Mouse (Mus musculus): ENCODE results near the gene Slc22a5. TPM values are rescaled to one million over a fixed set of nuclear protein-coding genes. Genes with fewer than 3 reads are reported as not detected.

The Slc22a5 gene
- polyA plus RNA-seq, 1 experiment from 2014 or later: 11.1 TPM

- H3K4me2 ChIP-seq (replicated peaks; ENCODE audit: low read depth, low read length): no peak overlapping the region
- H3K27me3 ChIP-seq (ENCODE audit: control insufficient read depth, insufficient read depth, low read length): no peaks in the 10 kb centered on the region
- H3K9me3 ChIP-seq (ENCODE audit: control insufficient read depth, low read depth, low read length): no peaks in the 10 kb centered on the region
- no peaks in the 10 kb centered on the region for H3K36me3 ChIP-seq (ENCODE audit: control insufficient read depth, insufficient read depth, low read length)
- ATAC-seq (ENCODE audit: insufficient number of reproducible peaks, insufficient read depth, low FRiP score, low read depth): no peak
- no peak overlapping the region for H3K4me3 ChIP-seq (ENCODE audit: low read depth, low read length)
- WGBS: 89% methylated on average over 12 of the region's 12 CpGs
- H3K27ac ChIP-seq (ENCODE audit: low read length): no peak overlapping the region
- 0 out of 2 replicates have a peak, but pooled peaks cover 4% of the 10 kb centered on the region for H3K4me1 ChIP-seq (ENCODE audit: control insufficient read depth, insufficient read depth, low read length)
- no peak overlapping the region for H3K9ac ChIP-seq (replicated peaks; ENCODE audit: low read depth, low read length)
These were observed 49.9 kb downstream of the Slc22a5 start for GRCm38 (mm10) chr11:53841514-53841913.

GRCm38 (mm10) chr11:53839663-53840642, 51.5 kb downstream of the Slc22a5 start:
- Histone ChIP-seq H3K27me3 (ENCODE audit: control insufficient read depth, insufficient read depth, low read length) (no peaks in the 10 kb centered on the region), H3K27ac (ENCODE audit: low read length) (peak overlapping the region; percentile 33; the same call in 1 of the 2 replicates), H3K9ac (replicated peaks; ENCODE audit: low read depth, low read length) (no peak overlapping the region), H3K4me1 (ENCODE audit: control insufficient read depth, insufficient read depth, low read length) (0 out of 2 replicates have a peak, but pooled peaks cover 4% of the 10 kb centered on the region), H3K4me3 (ENCODE audit: low read depth, low read length) (no peak overlapping the region), H3K36me3 (ENCODE audit: control insufficient read depth, insufficient read depth, low read length) (no peaks in the 10 kb centered on the region), H3K9me3 (ENCODE audit: control insufficient read depth, low read depth, low read length) (no peaks in the 10 kb centered on the region), H3K4me2 (replicated peaks; ENCODE audit: low read depth, low read length) (no peak overlapping the region)
- 47% methylated on average over 8 of the region's 8 CpGs for WGBS
- peak; percentile 81 for ATAC-seq (ENCODE audit: insufficient number of reproducible peaks, insufficient read depth, low FRiP score, low read depth)

DNA sequence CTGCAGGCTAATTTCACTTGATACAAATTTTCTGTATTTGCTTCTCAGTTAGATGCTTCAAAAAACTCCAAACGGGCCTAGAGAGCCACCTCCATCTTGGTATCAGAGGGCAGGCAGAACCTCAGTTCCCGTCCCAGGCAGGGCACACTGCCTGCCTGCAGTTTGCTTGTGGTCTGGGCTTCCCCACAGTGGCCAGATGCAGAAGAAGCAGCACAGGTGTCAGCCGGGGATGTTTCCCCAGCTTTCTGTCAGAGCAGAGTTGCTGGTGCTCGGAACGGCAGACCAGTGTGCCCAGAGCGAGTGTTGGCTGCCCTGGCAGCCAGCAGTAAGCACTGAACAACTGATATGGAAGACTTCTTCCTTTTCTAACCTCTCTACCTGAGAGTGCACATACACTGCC, 52.3 kb downstream of the Slc22a5 start:
- Histone ChIP-seq H3K9me3 (ENCODE audit: control insufficient read depth, low read depth, low read length) (no peaks in the 10 kb centered on the region), H3K4me2 (replicated peaks; ENCODE audit: low read depth, low read length) (no peak overlapping the region), H3K27me3 (ENCODE audit: control insufficient read depth, insufficient read depth, low read length) (no peaks in the 10 kb centered on the region), H3K36me3 (ENCODE audit: control insufficient read depth, insufficient read depth, low read length) (no peaks in the 10 kb centered on the region), H3K27ac (ENCODE audit: low read length) (peak overlapping the region; percentile 33; the same call in 1 of the 2 replicates), H3K4me1 (ENCODE audit: control insufficient read depth, insufficient read depth, low read length) (0 out of 2 replicates have a peak, but pooled peaks cover 4% of the 10 kb centered on the region), H3K9ac (replicated peaks; ENCODE audit: low read depth, low read length) (no peak overlapping the region), H3K4me3 (ENCODE audit: low read depth, low read length) (no peak overlapping the region)
- no peak for ATAC-seq (ENCODE audit: insufficient number of reproducible peaks, insufficient read depth, low FRiP score, low read depth)
- 77% methylated on average over 6 of the region's 6 CpGs for WGBS

GRCm38 (mm10) chr11:53837731-53838130, 53.7 kb downstream of the Slc22a5 start:
- Histone ChIP-seq H3K4me1 (ENCODE audit: control insufficient read depth, insufficient read depth, low read length) (0 out of 2 replicates have a peak, but pooled peaks cover 4% of the 10 kb centered on the region), H3K27ac (ENCODE audit: low read length) (no peak overlapping the region), H3K4me2 (replicated peaks; ENCODE audit: low read depth, low read length) (no peak overlapping the region), H3K9me3 (ENCODE audit: control insufficient read depth, low read depth, low read length) (no peaks in the 10 kb centered on the region), H3K36me3 (ENCODE audit: control insufficient read depth, insufficient read depth, low read length) (no peaks in the 10 kb centered on the region), H3K27me3 (ENCODE audit: control insufficient read depth, insufficient read depth, low read length) (no peaks in the 10 kb centered on the region), H3K4me3 (ENCODE audit: low read depth, low read length) (no peak overlapping the region), H3K9ac (replicated peaks; ENCODE audit: low read depth, low read length) (no peak overlapping the region)
- no peak for ATAC-seq (ENCODE audit: insufficient number of reproducible peaks, insufficient read depth, low FRiP score, low read depth)
- WGBS: 88% methylated on average over 5 of the region's 5 CpGs

- WGBS: 69% methylated on average over 4 of the region's 4 CpGs
- ATAC-seq (ENCODE audit: insufficient number of reproducible peaks, insufficient read depth, low FRiP score, low read depth): no peak
- no peak overlapping the region for H3K4me3 ChIP-seq (ENCODE audit: low read depth, low read length)
- no peaks in the 10 kb centered on the region for H3K9me3 ChIP-seq (ENCODE audit: control insufficient read depth, low read depth, low read length)
- no peaks in the 10 kb centered on the region for H3K36me3 ChIP-seq (ENCODE audit: control insufficient read depth, insufficient read depth, low read length)
- H3K4me2 ChIP-seq (replicated peaks; ENCODE audit: low read depth, low read length): no peak overlapping the region
- H3K27ac ChIP-seq (ENCODE audit: low read length): no peak overlapping the region
- no peak overlapping the region for H3K9ac ChIP-seq (replicated peaks; ENCODE audit: low read depth, low read length)
- H3K4me1 ChIP-seq (ENCODE audit: control insufficient read depth, insufficient read depth, low read length): 0 out of 2 replicates have a peak, but pooled peaks cover 4% of the 10 kb centered on the region
- H3K27me3 ChIP-seq (ENCODE audit: control insufficient read depth, insufficient read depth, low read length): no peaks in the 10 kb centered on the region
These were observed 56.0 kb downstream of the Slc22a5 start for GRCm38 (mm10) chr11:53835379-53836010.

DNA sequence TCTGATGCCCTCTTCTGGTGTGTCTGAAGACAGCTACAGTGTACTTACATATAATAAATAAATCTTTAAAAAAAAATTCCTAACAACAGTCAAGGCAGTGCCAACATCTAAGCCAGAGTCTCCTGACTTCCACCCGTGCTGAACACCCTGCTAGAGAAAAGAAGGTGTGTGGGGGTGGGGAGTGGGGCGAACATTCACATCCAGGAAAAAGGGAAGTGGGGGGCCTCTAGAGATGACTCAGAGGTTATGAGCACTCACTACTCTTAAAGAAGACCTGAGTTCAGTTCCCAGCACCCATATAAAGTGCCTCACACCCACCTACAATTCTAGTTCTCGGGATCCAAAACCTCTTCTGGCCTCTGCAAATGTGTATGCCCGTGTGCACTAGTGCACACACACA, 66.1 kb downstream of the Slc22a5 start:
- no peaks in the 10 kb centered on the region for H3K36me3 ChIP-seq (ENCODE audit: control insufficient read depth, insufficient read depth, low read length)
- no peak for ATAC-seq (ENCODE audit: insufficient number of reproducible peaks, insufficient read depth, low FRiP score, low read depth)
- no peaks in the 10 kb centered on the region for H3K4me1 ChIP-seq (ENCODE audit: control insufficient read depth, insufficient read depth, low read length)
- no peak overlapping the region for H3K4me2 ChIP-seq (replicated peaks; ENCODE audit: low read depth, low read length)
- no peaks in the 10 kb centered on the region for H3K27me3 ChIP-seq (ENCODE audit: control insufficient read depth, insufficient read depth, low read length)
- no peak overlapping the region for H3K9ac ChIP-seq (replicated peaks; ENCODE audit: low read depth, low read length)
- H3K27ac ChIP-seq (ENCODE audit: low read length): no peak overlapping the region
- no peaks in the 10 kb centered on the region for H3K9me3 ChIP-seq (ENCODE audit: control insufficient read depth, low read depth, low read length)
- H3K4me3 ChIP-seq (ENCODE audit: low read depth, low read length): no peak overlapping the region
- 82% methylated on average over 4 of the region's 4 CpGs for WGBS

- WGBS: 93% methylated on average over 3 of the region's 3 CpGs
- no peak for ATAC-seq (ENCODE audit: insufficient number of reproducible peaks, insufficient read depth, low FRiP score, low read depth)
- H3K9me3 ChIP-seq (ENCODE audit: control insufficient read depth, low read depth, low read length): no peaks in the 10 kb centered on the region
These were observed 69.5 kb downstream of the Slc22a5 start for GRCm38 (mm10) chr11:53821945-53822338.

DNA sequence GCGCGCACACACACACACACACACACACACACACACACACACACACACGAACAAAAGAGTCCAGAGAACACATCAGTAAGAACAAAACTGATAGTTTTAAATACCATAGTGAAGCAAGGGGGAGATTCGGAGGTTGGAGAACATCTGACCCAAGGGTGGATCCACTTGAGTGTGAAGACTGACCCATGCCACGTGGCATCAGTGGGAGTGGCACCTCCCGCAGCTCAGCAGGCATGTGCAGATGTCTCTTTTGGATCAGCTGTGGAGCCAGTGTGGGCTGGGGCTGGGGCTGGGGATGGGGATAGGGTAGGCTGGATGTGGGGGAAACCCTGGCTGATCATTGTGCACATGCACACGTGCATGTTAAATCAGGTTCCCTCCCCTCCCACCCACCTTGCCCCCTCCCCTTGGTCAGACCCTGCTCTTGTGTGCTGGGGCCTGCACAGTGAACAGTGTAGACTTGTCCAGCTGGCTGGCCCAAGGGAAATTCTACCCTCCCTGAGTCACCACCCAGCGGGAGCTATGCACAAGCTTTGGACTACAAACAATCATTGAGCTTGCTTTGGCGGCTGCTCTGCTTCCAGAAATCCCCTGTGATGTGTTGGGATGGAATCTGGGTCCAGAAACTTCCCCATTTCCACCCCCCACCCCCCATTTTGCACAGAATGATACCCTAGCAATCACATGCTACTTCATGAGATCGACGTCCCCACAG, 70.1 kb downstream of the Slc22a5 start:
- no peak overlapping the region for H3K4me3 ChIP-seq (ENCODE audit: low read depth, low read length)
- ATAC-seq (ENCODE audit: insufficient number of reproducible peaks, insufficient read depth, low FRiP score, low read depth): no peak
- H3K27ac ChIP-seq (ENCODE audit: low read length): no peak overlapping the region
- no peaks in the 10 kb centered on the region for H3K9me3 ChIP-seq (ENCODE audit: control insufficient read depth, low read depth, low read length)
- H3K4me1 ChIP-seq (ENCODE audit: control insufficient read depth, insufficient read depth, low read length): no peaks in the 10 kb centered on the region
- no peaks in the 10 kb centered on the region for H3K27me3 ChIP-seq (ENCODE audit: control insufficient read depth, insufficient read depth, low read length)
- H3K4me2 ChIP-seq (replicated peaks; ENCODE audit: low read depth, low read length): no peak overlapping the region
- no peak overlapping the region for H3K9ac ChIP-seq (replicated peaks; ENCODE audit: low read depth, low read length)
- no peaks in the 10 kb centered on the region for H3K36me3 ChIP-seq (ENCODE audit: control insufficient read depth, insufficient read depth, low read length)
- 86% methylated on average over 11 of the region's 11 CpGs for WGBS

More at GRCm38 (mm10) chr11:53821945-53822338, 69.5 kb downstream of the Slc22a5 start:
- Histone ChIP-seq H3K9ac (replicated peaks; ENCODE audit: low read depth, low read length) (no peak overlapping the region), H3K36me3 (ENCODE audit: control insufficient read depth, insufficient read depth, low read length) (no peaks in the 10 kb centered on the region), H3K4me3 (ENCODE audit: low read depth, low read length) (no peak overlapping the region), H3K27me3 (ENCODE audit: control insufficient read depth, insufficient read depth, low read length) (no peaks in the 10 kb centered on the region), H3K4me2 (replicated peaks; ENCODE audit: low read depth, low read length) (no peak overlapping the region), H3K4me1 (ENCODE audit: control insufficient read depth, insufficient read depth, low read length) (no peaks in the 10 kb centered on the region), H3K27ac (ENCODE audit: low read length) (no peak overlapping the region)

All from stomach, embryonic 14.5 days (tissue).